Mouse (Mus musculus) urinary bladder, postnatal 36 days (tissue): ENCODE measurements around the gene Gp1bb.

Experiments
- DNase-seq, 2 experiments: peaks; one replicate each; pipeline ENCODE4 v3.0.0; 2022; ENCODE audit warnings: low spot score in 2 of 2, mixed read lengths in 1 of 2

The Gp1bb gene

DNA sequence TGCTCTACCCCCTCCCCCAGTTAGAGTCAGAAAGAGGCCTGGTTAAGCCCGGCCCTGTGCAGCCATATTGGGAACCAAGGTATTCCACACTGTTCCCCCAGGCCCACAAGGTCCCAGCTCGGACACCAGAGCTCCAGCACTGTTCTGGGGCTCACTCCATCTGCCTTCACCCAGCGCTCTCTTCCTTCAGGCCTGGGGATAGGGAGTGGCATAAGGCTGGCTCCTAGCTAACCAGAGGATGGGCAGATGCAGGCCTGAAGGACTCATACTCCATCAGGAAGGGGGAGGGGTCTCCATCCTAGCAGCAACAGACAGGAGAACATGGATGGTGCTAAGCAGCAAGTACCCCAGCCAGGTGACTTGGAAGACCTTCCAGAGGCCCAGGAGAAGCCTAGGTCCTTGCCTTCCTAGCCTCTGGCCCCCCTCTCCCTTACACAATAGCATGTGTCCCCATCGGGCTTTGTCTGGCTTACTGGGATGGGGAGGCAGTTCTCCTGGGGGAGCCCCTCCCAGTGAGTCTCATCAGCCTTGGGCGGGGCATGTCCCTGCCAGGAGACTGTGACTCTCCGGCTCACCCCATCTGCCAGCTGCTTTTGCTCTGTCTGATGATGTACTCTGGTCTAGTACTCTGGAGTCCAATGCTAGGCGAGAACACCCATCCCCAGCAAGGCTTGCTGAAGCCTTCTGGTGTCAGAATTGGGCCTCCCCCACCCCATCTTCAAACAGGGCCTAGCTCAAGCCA lies 6.2 kb upstream of the Gp1bb start:
- no peak for DNase-seq

DNA sequence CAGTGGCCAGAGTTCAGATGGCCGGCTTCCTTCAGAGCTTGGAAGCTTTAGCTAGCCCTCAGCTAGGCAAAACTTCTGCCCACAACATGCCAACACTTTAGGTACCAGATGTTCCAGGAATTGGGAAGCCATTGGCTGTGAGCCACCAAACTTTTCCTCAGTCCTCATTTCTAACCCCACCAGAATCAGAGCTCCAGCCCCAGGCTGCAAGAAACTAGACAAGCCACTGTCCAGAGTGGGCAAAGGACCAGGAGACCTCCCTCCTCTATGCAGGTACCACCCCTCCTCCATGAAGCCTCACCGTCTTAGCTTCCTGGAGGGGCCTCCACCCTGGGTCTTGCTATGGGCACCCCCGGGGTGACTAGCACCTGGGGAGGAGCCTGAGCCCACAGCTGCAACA lies 5.0 kb upstream of the Gp1bb start:
- no peak for DNase-seq

DNA sequence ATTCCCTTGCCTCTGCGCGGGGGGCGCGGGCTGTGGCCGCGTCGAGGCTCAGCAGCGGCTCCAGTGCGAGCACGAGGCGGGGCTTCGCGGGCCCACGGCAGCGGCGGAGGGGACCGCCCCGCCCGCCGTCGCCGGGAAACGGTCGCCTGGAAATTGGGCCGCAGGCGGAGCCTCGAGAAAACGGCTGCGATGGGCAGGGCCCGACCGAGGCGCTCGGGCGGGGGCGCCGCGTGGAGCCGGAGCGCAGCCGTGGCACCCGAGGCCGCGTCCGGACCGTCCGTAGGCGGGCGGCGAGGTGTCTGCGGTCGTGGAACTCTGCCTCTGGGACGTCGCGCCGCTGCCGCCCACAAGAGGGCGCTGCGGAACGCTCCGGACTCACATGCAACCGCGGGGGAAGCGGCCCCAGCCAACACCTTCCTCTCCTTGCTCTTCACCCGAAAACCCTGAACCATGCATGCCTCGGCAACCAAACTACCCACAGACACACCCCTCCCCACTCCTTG lies 4.2 kb upstream of the Gp1bb start, which contains the start of gene Gm49601:
Gm49601 (minus strand) TSS at position 52 of the 503 bp plus-strand sequence.
- DNase-seq, result peak; percentile 78 to 83

DNA sequence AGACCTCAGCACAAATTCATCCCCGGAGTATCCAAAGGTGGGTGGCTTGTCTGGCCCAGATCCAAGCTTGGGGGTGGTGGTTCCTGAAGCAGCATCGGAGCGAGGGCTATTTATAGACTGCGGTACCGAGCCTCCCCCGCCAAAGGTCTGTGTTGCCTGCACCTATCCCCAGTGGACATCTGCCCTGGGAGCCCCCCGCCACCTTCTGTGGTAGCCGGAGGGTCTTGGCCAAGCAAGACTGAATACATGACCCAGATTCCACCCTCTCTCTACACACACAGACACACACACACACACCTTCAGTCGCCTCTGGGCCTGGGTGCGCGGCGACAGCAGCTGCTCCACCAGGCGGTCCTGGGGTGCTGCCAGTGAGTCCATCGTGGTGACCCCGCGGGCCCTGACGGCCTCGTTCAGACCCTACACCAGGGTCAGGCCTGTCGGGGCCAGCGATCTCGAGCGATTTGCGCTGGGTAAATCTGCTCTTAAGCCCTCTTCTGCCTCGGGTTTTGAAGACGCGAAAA lies 3.6 kb upstream of the Gp1bb start:
- no peak for DNase-seq

DNA sequence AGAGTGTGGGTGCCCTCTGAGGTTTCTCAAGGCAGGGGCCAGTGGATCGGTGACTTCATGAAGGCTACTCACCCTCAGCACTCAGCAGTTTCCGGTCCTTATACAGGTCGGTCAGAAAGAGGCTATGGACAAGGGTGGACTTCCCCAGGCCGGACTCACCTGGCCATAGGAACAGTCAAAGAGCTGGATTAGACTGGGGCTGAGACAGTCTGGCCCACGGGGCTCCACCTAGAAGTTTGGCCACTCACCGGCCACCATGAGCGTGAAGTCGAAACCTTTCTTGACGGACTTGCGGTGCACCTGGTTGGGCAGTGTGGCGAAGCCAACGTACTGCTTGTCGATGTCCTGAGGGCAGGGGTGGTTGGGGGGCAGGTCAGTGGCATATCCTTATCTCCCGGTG lies 2.9 kb upstream of the Gp1bb start:
- DNase-seq, result no peak

DNA sequence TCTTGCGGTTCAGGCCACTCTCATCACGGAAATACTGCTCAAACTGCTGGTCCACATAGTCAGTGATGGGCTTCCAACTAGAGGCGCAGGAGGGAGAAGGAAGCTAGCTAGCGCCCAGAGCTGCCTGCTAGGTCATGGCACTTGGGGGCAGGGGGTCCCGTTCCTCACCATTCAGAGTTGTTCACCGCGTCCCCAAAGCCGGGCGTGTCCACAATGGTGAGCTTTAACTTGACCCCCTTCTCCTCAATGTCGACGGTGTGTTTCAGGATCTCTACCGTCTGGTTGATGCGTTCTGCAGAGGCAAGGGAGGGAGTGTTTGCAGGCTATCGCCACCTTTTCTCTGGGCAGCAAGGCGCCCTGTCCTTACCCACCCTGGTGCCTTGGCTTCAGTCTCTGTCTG lies 2.4 kb upstream of the Gp1bb start:
- DNase-seq, result no peak

DNA sequence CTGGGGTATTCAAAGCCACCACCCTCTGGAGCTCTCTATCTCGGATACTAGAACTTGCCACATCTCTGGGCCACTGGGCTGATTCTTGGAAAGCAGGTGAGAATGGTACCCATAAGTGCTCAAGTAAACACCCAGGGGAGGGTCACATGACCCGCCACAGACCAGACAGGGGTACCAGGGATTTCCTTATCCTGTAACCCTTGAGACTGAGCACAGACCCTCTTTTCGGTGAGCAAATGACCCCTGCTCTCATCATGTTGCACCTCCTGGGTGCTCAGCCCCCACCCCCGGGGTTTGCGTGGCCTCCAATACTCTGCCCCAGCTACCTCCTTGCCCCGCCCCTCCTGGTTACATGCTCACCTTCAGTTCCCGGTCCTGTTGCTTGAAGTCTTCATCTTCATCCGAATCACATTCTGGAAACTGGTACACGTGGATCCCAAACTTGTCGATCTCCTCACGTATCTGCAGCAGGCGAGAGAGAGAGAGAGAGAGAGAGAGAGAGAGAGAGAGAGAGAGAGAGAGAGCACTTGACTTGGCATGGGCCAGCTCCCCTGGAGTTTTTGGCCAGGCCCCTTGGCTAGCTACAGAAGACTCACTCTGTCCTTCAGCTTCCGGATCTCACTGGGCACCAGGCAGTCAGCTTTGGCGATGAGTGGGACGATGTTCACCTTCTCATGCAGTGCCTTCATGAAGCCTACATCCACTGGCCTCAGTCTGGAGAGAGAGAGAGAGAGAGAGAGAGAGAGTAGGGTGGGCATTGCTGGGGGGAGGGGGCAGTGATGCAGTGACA lies 1.7 kb upstream of the Gp1bb start:
- no peak for DNase-seq

DNA sequence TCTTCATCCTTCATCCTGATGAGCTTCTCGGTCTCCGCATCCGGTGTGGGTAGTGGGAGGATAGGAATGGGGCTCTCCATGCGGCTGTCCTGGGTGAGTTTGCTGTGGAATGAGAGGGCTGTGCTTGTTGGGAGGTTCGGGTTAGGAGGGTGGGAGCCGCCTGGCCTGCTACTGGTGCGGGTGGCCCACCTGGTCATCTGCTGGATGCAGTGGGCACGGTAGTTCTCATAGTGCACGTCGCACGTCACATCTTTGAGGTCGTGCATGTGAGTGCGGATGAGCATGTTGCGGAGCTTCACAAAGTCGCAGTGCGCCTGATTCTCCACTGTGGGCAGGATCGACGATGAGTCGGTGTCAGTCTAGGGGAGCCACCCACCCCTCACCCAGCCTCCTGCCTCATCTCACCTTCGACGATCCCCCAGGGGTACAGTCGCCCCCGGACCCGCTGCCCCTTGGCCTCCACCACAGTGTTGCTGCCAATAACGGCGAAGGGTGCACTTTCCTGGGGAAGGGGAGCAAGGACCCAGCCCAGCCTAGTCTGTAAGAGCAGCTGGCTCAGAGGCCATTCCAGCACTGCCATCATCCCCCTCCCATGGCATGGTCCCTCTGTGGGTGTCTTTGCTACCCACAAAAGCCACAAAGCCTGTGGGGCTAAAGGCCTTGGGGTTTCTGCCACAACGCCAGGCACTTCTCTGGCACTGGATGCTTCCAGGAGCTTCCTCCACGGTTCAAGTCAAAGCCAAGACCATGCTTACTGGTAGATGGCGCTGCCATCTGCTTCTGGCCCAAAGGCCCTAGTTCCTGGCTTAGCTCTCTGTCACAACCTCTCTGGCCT lies 930 bp upstream of the Gp1bb start:
- DNase-seq, result no peak

DNA sequence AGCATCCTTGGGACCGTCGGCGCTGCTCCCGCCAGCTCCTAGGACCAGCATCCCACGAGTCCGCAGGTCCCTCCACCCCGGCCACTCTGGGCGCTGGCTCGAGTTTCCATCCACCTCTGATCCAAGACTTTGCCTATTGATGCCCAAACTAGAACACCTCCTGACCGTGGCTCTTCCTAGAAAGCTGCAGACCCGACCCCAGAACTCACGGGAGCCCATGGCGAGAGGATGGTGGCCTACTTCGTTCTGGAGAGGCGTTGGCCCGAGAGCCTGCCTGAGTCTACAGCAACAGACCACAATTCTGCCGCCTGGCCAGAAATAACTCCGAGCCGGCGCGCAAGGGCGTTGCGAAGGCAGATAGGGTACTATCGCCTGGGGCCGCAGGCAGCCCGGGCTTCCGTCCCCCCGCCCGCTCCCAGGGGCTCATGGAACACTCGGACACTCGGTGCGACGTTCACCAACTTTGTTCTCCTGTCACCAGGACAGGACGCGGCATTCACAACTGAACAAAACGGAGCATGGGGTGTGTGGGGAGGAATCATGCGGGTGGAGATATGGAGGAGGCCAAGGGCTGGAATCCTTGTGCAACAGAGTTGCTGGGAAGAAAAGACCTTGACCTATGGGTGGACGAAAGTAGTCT lies 721 bp downstream of the Gp1bb start:
- DNase-seq, result no peak

DNA sequence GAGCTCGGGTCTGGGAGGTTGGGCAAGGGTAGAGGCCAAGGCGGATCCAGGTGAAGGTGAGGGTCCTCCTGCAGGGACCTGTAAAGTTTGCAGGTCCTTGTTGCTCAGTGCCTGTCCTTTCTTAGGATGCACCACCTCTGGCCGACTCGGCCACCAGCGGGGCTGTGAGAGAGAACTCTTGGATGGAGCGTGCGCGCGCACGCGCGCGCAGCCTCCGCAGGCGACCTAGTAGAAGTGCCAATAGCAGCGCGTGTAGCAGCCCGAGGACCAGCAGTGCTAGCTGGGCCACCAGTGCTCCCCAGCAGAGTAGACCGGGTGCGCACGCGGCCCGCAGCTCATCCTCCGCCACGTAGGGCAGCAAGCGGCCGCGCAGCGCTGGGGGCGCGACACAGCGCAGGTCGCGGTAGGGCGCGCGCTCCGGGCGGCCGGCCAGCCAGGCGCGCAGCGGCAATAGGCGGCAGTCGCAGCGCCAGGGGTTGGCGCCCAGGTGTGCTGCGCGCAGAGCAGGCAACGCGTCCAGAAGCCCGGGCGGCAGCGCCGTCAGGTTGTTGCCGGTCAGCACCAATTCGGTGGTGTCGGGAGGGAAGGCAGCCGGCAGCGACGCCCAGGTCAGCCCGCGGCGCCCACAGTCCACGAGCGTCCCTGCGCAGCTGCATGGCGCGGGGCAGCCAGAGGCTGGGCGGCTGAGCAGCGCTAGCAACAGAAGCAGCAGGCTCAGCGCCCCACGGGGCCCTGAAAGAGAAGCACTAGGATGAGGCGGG lies 1.4 kb downstream of the Gp1bb start:
- DNase-seq, result no peak

DNA sequence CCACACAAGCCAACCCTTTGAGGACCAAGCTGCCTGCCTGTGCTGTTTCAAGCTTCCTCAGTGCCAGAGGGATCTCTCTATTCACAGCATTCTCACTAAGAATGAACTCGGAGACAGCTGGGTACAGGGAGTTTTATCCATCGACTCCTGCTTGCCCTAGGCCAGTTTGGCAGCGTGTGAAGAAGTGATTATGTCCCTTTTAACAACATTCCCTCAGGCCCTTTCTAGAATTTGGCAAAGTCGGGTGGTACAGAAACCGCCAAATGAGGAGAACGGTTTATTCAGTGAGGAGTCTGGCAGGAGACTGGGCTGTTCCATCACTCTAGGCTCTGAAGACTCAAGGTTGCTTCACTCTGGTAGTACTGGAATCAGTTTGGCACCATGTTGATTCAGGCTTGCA lies 2.0 kb downstream of the Gp1bb start:
- DNase-seq, result no peak

DNA sequence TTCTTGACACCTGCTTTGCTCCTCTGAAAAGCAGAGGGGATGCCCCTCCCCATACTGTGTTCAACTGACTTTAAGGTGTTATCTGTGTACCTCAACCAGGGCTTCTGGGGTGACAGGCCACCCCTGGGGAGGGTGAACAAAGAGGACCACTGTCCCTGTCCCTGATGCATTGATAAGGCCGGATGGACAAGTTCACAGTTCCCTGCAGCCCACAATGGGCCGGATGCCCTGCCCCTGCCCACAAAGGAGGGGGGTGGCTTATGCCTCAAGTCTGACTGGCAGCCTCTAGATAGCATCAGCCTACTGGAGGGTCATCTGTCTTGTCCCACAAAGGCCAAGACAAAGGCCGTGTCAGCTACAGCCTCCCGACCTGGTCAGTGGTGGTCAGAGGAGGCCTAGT lies 3.1 kb downstream of the Gp1bb start:
- DNase-seq, result no peak

DNA sequence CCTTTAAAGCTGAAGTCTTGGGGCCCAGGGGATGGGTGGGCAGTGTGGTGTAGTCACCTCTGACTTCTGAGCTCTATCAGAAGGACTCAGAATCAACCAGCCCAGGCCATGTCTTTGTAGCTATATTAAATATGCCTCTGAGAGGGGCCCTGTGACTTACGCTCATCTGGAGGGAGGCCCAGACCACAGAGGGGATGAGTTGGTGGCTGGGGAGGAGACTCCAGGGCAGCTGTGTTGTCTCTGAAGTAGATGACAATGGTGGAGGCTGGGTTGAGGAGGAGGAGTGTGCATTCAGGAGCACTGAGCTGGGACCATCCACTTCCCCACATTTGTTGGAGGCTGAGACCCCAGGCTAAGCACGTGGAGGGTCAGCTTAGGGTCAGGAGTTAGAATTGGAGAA lies 3.9 kb downstream of the Gp1bb start:
- no peak for DNase-seq

DNA sequence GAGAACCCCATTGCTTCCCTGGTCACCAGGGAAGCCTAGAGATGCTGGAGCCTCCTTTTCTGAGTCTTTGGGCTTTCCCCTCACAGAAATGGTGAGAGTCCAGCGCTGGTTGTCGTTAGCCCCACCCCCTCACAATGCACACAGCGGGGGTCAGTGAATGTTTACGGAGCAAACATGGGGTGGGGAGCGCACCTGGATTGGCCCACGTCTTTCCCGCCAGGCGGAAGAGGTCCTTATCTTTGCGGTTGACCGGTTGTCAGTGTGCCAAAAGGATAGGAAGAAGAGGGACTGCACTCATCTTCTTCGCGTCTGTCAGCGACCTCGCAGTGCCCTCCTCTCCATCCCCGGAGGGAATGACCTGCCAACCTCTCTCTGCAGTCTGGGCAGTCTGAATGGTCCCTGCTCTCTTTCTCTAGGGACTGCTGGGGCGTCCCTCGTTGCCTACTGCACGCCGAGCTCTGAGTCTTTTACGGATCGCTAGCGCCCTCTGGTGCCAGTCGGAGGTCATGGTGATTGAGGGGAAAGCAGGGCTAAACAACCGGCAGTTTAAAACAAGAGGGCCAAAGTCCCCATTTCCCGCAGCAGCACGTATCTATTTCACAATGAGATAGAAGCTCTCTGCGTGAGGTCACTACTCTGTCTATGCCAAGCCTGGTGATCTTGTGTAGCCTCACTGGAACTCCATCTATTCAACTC lies 4.7 kb downstream of the Gp1bb start:
- DNase-seq, result peak; percentile 87 to 89

DNA sequence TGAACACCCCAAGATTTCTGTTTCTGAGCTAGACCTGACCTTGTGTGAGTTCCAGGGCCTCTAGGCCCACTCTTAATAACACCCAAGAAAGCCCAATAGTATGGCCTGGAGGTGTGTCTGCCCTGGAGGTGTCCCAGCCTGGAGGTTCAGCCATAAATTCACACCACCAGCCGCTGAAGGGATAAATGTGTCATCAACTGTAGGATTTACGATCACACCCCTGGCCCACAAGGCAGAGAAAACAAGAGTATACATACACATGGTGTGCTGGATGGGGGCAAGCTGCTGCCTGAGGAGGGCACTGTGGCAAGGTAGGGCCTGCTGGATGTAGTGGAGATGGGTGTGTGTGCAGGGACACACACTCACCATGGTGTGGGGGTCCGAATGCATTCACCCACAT lies 8.9 kb downstream of the Gp1bb start:
- DNase-seq, result no peak

DNA sequence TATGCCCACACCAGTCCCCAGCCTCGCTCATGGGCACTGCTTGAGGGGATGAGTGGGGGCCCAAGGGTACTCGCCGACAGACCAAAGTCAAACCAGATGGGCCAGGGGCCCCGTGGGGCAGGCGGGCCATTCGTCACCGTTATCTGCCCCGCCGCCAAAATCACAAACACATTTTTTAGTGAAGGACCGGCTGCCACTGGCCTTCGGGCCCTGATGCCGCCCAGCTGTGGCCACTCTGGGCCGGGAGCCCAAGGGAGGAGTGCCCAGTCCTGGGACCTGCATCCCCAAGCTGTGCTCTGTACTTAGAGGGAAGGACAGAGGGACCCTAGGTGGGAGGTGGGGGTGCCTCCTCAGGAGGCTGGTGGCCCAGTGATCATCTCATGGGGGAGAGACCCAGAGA lies 10.5 kb downstream of the Gp1bb start:
- DNase-seq, result no peak

DNA sequence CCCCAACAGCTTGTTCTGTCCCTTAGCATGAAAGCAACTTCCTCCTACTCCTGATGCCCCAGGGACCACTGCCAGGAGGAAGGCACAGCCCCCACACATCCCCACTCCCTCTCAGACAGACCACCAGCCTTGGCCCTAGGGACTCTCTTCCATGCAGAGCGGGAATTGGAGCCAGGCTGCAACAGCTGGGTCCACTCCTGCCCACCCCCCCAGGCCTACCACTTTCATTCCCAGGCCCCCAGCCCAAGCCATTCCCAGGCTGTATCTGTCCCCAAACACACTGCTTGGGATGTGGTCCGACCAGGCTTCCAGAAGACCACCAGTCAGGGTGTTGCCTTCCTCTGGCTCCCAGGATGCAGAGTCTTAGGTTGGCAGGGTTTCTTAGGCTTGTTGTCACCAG lies 13.1 kb downstream of the Gp1bb start:
- DNase-seq, result no peak

DNA sequence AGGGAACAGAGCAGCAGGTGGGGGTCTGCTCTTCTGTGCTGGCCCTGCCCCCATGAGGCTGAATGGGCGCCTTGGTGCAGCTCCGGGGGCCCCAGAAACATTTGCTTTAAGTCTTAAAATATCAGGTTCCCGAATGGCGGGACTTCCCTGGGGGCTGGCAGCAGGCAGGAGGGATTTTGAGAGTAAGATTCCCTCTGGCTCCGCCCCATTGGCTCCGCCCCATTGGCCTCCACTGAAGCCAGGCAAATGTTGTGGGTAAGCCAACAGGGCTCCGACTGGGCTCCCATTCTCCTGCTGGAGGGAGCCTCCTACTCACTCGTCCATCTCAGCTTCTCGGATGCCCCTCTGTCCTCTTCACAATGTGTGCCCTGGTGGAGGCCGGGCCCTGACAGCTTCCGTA lies 14.0 kb downstream of the Gp1bb start:
- DNase-seq, result no peak

DNA sequence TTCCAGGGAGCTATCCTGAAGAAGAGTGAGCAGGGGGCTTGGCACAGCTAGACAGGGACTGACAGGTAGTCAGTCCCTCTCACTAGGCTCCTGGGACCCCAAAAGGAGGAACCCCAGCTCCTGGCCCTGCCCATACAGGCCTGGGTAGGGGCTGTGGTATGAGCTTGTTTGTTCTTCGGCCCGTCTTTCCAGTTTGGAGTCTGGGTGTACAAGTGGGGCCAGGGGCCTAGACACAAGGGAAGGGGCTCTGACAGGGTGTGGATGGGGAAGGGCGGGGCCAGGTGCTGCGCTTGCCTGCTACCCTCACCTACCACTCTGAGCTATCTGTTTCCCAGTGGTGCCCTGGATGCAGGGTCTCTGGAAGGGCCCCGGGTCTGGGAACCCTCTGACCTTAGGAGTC lies 16.5 kb downstream of the Gp1bb start:
- DNase-seq, result peak in 1 of 2 experiments; percentile 36

DNA sequence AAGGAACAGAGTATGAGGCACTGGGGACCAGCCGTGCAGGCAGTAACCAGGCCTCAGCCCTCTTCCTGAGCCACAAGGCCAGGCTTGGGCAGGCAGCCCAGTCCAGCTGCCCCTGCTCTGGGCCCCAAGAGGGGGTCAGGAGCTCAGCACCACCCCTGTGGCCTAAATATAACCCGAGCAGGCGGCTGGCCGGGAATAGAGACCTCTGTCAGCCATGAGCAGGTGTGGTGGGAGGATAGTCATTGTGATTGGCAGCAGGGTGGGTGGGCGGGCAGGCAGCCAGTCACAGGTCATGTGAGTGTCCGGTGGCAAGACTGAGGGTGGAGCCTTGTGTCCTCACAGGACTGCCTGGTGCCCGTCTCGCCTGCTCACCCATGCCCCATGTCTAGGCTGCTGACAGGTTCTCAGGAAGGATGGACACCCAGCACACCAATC lies 17.9 kb downstream of the Gp1bb start:
- DNase-seq, result no peak
